Mouse (Mus musculus) right cerebral cortex, postnatal 14 days (tissue): ENCODE data around the gene Slc24a4.

Source experiments
- DNase-seq: peaks from one replicate; pipeline ENCODE4 v3.0.0; 2022

Gene Slc24a4

GRCm38 (mm10) chr12:102310261-102310660, 181.7 kb downstream of the Slc24a4 start:
- DNase-seq: no peak

DNA sequence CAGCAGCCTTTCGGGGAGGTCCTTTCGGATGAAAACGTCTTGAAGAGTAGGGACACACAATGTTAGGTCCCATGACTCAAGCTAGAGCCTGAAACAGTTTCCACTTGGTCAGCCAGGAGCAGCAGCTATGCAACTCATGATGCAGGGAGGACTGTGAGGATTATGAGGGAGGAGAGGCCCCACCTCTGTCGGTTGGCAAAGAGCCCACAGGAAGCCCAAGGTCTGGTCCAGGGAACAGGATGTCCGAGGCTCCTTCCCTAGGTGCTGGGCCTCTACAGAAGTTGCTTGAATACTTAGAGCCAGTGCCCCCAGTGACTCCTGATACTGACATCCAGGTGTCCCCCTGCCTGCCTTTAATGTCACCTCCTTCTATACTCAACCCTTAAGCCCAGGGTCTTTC, 182.9 kb downstream of the Slc24a4 start:
- no peak for DNase-seq
